In the genomic region with DNA sequence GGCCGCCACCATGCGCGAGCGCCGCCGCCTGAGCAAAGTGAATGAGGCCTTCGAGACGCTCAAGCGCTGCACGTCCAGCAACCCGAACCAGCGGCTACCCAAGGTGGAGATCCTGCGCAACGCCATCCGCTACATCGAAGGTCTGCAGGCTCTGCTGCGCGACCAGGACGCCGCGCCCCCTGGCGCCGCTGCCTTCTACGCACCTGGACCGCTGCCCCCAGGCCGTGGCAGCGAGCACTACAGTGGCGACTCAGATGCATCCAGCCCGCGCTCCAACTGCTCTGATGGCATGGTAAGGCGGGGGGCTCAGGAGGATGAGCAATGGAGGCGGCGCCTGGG, we compare ENCODE assay signal across 9 mouse cellular contexts. TPM values are rescaled to one million over a fixed set of nuclear protein-coding genes. Genes with fewer than 3 reads are reported as not detected.
DNase-seq lines count a peak whose midpoint lies in the region; ATAC-seq and TF ChIP-seq lines count a peak whose summit lies in the region.
"Had no signal": no experiment of that assay in that cellular context is flagged by ENCODE, and none has a peak within 500 bp of the region (broad histone marks: within the 10 kb centered on the region; RNA-seq: fewer than 3 reads in every experiment).

No protein-coding gene starts in this region.

- intact Hi-C loops in heart, postnatal 36 days (cut with DNase I): loop anchor here (10.0 kb wide), 1 partner anchor 282 kb away; no protein-coding TSS in a partner anchor
- intact Hi-C loops in left cerebral cortex, postnatal 10 days (cut with DNase I): no loop called here

- WGBS in heart, embryonic 10.5 days: under 1% methylated on average over 33 of the region's 33 CpGs
- WGBS in heart, embryonic 14.5 days: 1% methylated on average over 33 of the region's 33 CpGs
- under 1% methylated on average over 33 of the region's 33 CpGs for WGBS in midbrain, embryonic 13.5 days
- WGBS in lung, adult 2 months: 2% methylated on average over 33 of the region's 33 CpGs

- no peaks in the 10 kb centered on the region for H3K9me3 ChIP-seq in heart, embryonic 10.5 days
- H3K9me3 ChIP-seq in heart, embryonic 14.5 days (ENCODE audit: control insufficient read depth, low read length): no peaks in the 10 kb centered on the region
- H3K9me3 ChIP-seq in midbrain, embryonic 13.5 days: no peaks in the 10 kb centered on the region

- no peak for DNase-seq in heart, embryonic 10.5 days (ENCODE audit: low spot score)
- DNase-seq in heart, postnatal 36 days: no peak
- peak; percentile 64 for DNase-seq in embryo, embryonic 10.5 days (ENCODE audit: low spot score)
- no peak for DNase-seq in ovary, postnatal 36 days (ENCODE audit: low spot score)
- no peak for DNase-seq in left cerebral cortex, postnatal 10 days (ENCODE audit: extremely low spot score in 1 of 2, low spot score in 2 of 2)
- DNase-seq in lung, adult 2 months: no peak

- no peak for ATAC-seq in heart, embryonic 14.5 days (ENCODE audit: insufficient number of reproducible peaks, insufficient read depth, low FRiP score, low read depth)
- ATAC-seq in midbrain, embryonic 13.5 days: peak; percentile 59

- TF ChIP-seq CTCF in lung, adult 2 months (IDR thresholded peaks at IDR 0.05; ENCODE audit: insufficient read depth, low read length): no peak

- no peaks in the 10 kb centered on the region for H3K36me3 ChIP-seq in heart, embryonic 10.5 days
- H3K36me3 ChIP-seq in heart, embryonic 14.5 days (ENCODE audit: control insufficient read depth, insufficient read depth, low read length): no peaks in the 10 kb centered on the region
- no peaks in the 10 kb centered on the region for H3K36me3 ChIP-seq in midbrain, embryonic 13.5 days

- no peak overlapping the region for H3K27ac ChIP-seq in heart, embryonic 10.5 days
- H3K27ac ChIP-seq in heart, embryonic 14.5 days (replicated peaks in 1 of 2; ENCODE audit: control insufficient read depth in 1 of 2, insufficient read depth in 1 of 2, low read depth in 2 of 2, low read length in 2 of 2): no peak overlapping the region
- no peak overlapping the region for H3K27ac ChIP-seq in midbrain, embryonic 13.5 days

- H3K4me3 ChIP-seq in heart, embryonic 10.5 days: peak overlapping the region; percentile 44
- peak overlapping the region in 1 of 2 experiments; percentile 9; a peak in 1 of 4 replicates for H3K4me3 ChIP-seq in heart, embryonic 14.5 days (ENCODE audit: control insufficient read depth in 1 of 2, insufficient read depth in 1 of 2, low read depth in 1 of 2, low read length in 2 of 2)
- peak overlapping the region; percentile 26 for H3K4me3 ChIP-seq in midbrain, embryonic 13.5 days (replicated peaks)
- no peak overlapping the region for H3K4me3 ChIP-seq in lung, adult 2 months (replicated peaks; ENCODE audit: extremely low read depth, low read depth, low read length)

- H3K27me3 ChIP-seq in heart, embryonic 10.5 days (ENCODE audit: insufficient read depth, poor library complexity, severe bottlenecking): peaks cover 96% of the 10 kb centered on the region
- H3K27me3 ChIP-seq in heart, embryonic 14.5 days (ENCODE audit: control insufficient read depth, insufficient read depth, low read length): peaks cover 87% of the 10 kb centered on the region
- peaks cover 76% of the 10 kb centered on the region for H3K27me3 ChIP-seq in midbrain, embryonic 13.5 days

- no peak overlapping the region for H3K9ac ChIP-seq in heart, embryonic 14.5 days (ENCODE audit: low read length)
- no peak overlapping the region for H3K9ac ChIP-seq in midbrain, embryonic 13.5 days (replicated peaks)

- no peak for TF ChIP-seq POLR2A in lung, adult 2 months (IDR thresholded peaks at IDR 0.05; ENCODE audit: borderline replicate concordance, extremely low read depth, low read depth, low read length)

- peak overlapping the region; percentile 32 for H3K4me2 ChIP-seq in heart, embryonic 14.5 days (ENCODE audit: low read length)
- H3K4me2 ChIP-seq in midbrain, embryonic 13.5 days (replicated peaks): peak overlapping the region; percentile 50

- peaks cover 20% of the 10 kb centered on the region for H3K4me1 ChIP-seq in heart, embryonic 10.5 days
- H3K4me1 ChIP-seq in heart, embryonic 14.5 days (ENCODE audit: control insufficient read depth in 2 of 2, insufficient read depth in 2 of 2, low read length in 2 of 2): peaks cover 0 to 6% of the 10 kb centered on the region in 2 experiments; a peak in 1 of 4 replicates
- H3K4me1 ChIP-seq in midbrain, embryonic 13.5 days (replicated peaks): peaks cover 26% of the 10 kb centered on the region
- H3K4me1 ChIP-seq in lung, adult 2 months (ENCODE audit: control insufficient read depth, insufficient read depth, low read length): no peaks in the 10 kb centered on the region

RNA-seq across cellular contexts. Expression of a gene that starts 0.7 kb away (rescaled TPM):
- polyA plus RNA-seq in heart, embryonic 10.5 days (2016; fragmentation: Nextera tagmentation; extraction: Ambion mirVana): 0.17 and 0.85 TPM in 2 replicates
- not detected for total RNA-seq in heart, postnatal 36 days (2021)
- not detected in 2 replicates for polyA plus RNA-seq in heart, embryonic 14.5 days (2014; fragmentation: Nextera tagmentation; extraction: Ambion mirVana)
- not detected in 2 replicates for polyA plus RNA-seq in midbrain, embryonic 13.5 days (2015; fragmentation: Nextera tagmentation; extraction: Ambion mirVana)
- not detected for total RNA-seq in left cerebral cortex, postnatal 10 days (2021)
- polyA plus RNA-seq in lung, adult 2 months (2012; rRNA removed): 1.1 TPM in 1 of 2 replicates, not detected in the other
- polyA plus RNA-seq: gonadal fat pad, adult 2 months had no signal

RNA-seq across cellular contexts. Expression of a gene that starts 19.3 kb away (rescaled TPM):
- 0.04 TPM in 1 of 2 replicates, not detected in the other for polyA plus RNA-seq in heart, embryonic 10.5 days (2016; fragmentation: Nextera tagmentation; extraction: Ambion mirVana)
- total RNA-seq in heart, postnatal 36 days (2021): under 1 TPM; 0.14 to 0.17 TPM
- 0.05 TPM in 1 of 2 replicates, not detected in the other for polyA plus RNA-seq in heart, embryonic 14.5 days (2014; fragmentation: Nextera tagmentation; extraction: Ambion mirVana)
- polyA plus RNA-seq in midbrain, embryonic 13.5 days (2015; fragmentation: Nextera tagmentation; extraction: Ambion mirVana): 8.0 and 8.5 TPM in 2 replicates
- total RNA-seq in left cerebral cortex, postnatal 10 days (2021): 10 to 100 TPM; 52.9 to 53.4 TPM
- polyA plus RNA-seq in lung, adult 2 months (2012; rRNA removed): 0.32 and 0.40 TPM in 2 replicates
